Mouse (Mus musculus): Measurements from ENCODE around the gene Ntm.
A peak's percentile ranks its signal among the peaks of the same experiment; 100 is the strongest.

Gene Ntm

DNA sequence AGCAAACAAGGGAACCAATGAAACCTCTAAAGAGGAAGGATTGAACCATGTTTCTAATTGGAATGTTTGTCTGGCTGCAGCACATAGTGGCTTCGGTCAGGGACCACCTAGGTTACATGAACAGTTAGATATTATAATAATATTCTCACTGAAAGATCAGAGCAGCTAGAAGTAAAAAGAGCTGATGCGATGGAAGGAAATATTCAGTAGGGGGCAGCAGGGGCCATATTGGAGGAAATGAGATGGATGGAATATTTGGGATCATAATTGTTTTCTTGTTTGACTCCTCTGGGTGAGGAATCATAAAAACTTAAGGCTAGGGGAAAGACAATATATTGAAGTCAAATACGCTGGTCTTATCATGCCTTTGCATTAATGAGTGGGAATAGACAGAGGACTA lies 726.2 kb downstream of the Ntm start:
- no peak for DNase-seq (ENCODE audit: low spot score)

DNA sequence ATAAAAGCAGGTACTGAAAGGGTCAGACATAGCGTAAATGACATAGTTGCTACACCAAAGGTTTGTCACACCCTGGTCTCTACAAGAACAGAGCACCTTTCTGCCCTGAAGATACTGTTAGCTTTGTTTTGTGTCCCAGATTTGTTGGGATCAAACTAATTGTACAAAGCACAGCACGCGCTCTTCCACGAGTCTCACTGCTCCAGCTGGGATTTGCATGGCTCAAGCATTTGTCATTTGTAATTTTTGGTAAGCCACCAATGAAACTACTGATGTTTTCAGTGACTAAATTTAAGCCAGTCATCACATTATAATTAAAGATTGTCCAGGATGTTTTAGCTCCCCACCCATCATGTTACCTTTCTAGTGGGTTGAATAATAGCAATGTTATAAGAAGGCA lies 735.2 kb downstream of the Ntm start:
- DNase-seq (ENCODE audit: low spot score): no peak

DNA sequence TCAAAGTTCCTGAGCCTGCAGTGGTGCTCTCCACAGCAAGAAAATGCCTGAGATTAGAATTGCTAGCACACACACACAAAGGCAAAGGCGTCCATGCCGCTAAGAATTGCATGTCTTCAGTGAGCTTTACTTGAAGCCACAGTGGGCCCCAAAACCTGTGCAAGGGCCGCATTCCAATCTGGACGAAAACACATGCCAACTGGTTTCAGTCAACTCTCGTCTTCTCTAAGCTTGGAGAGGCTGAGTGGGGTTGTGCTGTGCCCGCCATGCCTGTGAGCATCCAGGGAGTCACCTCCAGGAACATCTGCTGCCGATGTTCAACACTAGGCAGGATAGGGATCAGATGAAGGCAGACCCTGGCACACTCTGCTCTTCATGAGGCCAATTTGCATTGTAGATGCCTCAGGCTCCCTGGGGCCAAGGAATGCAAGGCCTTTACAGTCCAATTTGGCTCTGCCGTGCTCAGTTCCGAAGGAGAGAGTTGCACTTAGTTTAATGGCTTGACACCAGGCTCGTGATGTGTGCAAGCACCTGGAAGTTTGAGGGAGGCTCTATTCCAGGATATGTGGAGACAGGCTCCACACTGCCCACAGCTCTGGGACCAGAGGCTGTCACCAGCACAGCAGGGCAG lies 739.9 kb downstream of the Ntm start:
- no peak for DNase-seq (ENCODE audit: low spot score)

DNA sequence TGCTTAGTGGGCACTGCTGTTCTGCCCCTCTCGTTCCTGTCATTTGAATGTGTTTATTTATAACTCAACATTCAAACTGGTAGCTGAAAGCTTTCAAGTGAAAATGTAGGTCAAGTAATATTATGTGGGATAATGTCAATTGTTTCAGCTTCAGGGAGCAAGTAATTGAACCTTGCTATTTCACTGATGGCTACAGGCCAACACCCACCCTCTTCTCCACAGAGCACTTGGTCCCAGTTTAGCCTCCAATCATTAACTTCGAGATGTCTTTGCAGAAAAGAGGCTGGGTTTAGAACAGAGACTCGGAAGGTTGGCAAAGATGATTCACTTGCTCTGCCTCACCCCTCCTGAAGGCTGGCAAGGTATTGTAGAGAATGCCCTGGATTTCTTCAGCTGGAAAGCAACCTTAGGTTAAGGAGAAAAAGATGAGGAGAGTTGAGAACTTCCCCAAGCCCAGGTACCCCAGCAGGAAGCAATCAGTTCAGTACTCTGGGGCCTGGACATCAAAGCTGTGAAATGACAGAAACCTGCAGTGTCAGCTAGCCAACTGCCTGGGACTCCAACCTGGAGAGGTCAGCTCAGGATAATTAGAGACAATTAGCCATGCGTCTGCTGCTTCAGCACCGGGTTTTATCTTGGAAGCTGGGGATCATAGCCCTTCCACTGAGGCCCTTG lies 741.9 kb downstream of the Ntm start:
- DNase-seq (ENCODE audit: low spot score): no peak

DNA sequence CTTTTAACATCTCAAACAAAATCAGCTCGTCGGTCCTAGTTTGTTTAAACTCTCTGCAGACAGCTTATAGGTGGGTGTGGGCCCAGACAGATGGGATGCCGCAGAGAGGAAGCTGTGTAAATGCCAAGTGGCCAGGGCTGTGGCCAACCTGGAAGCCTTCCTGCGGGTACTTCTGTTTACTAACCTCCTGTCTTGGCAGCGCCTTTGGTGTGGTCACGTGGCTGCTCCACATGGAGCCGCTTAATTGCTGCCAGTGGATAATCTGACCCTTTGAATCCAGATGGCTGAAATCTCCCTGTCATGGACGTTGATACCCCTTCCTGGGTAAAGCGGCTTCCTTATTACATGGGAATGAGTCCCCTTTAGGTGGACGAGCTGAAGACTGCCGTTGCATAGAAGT lies 742.4 kb downstream of the Ntm start:
- DNase-seq (ENCODE audit: low spot score): no peak

DNA sequence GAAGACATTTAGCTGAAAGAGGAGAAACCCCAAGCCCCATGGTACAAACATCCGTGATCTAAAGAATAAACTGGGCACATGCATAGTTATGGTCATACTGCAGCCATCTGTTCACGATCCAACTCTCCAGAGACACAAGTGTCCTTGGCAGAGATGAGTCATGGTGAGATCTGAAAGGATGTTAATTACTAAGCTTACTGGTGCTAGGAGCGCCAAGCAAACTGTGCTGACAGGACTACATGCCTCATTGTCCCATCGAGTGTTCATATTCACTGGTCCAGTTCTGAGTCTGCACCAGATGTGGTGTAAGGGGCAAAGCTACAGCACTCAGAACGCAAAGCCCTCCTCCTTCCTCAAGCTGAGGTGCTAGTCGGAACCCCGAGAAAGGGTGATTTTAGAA lies 745.0 kb downstream of the Ntm start:
- DNase-seq (ENCODE audit: low spot score): no peak

DNA sequence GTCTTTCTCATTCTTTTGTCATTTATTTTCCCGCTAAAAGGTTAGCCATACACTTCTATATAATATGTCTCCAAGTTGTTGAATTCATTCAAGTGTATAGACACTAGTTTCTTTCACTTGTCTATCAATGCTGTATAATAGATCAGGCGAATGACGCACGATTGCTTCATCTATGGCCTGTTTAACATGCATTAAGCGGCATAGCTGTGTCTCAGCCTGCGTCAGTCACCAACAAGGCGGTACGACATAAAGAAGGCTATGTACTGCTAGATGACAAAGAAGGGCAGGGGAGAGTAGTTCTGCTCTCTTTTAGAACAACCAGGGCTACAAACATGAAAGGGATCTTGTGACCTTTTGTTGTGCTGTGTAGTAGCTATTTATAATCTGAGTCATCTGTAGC lies 746.4 kb downstream of the Ntm start:
- no peak for DNase-seq (ENCODE audit: low spot score)

DNA sequence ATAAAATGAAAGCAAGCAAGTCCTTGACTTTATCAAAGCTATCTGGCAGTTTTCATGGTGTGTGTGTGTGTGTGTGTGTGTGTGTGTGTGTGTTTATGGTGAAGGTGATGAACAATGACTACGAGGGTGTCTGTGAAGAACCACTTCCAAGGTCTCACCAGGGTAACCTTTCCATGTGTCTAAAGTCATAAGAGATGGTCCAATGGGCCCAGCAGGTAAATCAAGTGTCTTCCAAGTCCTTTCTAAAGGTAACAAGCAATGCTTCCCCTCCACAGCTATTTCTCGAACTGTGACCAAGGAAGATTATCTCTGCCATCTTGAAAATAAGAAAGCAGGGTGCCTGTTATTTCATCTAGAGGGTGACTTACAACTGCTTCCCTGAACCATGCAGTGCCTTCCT lies 747.1 kb downstream of the Ntm start:
- DNase-seq (ENCODE audit: low spot score): no peak

DNA sequence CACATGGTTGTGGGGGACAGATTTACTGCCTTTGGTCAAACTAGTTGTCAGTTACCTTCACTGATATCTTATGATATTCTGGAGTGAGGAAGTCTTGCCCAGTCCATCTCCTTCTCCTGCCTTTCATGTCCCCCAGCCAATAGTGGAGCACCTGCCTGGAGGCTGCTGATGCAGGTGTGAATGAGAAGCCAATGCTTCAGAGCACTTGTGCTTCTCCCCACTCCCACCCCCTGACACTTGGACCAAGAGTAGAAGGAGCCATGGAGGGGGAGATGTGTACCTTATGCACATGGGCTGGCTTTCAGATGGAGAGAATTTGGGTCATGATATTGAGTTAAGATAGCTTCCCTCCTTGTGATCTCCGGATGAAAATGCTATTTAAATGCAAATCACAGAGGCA lies 747.7 kb downstream of the Ntm start:
- no peak for DNase-seq (ENCODE audit: low spot score)

DNA sequence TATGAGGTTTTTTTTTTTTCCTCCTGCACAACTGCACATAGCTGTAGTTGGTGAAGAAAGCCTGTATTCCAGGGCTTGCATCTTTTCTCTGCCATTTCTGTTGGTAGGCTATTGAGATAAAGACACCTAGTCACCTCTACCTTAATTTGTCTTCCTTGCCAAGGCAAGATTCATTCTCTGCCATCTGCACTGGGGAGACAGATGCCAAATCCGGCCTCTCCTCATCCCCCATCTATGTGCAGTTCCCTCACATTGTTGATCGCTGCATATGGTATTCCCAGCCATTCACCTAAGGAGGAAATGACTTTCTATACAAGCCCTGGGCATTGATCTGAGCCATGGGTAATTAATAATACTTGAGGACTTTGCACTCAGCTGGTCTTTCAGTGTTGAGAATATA lies 753.7 kb downstream of the Ntm start:
- DNase-seq (ENCODE audit: low spot score): no peak

DNA sequence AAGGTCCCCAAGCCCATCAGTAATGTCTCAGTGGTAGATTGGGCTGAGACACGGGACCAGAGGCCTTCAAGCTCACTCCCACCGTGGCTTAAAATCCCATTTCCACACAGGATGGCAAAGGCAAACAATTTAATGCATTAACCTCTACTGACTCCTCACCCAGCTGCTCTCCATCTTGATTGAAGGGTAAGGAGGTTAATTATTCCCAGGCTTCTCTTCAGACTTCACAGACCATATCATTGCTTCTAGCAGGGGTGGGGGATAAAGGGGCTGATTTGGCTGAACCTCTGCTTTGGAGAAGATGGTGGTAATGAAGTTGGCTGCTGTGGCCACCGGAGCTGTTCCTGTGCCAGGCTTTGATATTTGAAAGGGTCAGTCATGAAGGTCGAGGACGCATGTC lies 754.8 kb downstream of the Ntm start:
- no peak for DNase-seq (ENCODE audit: low spot score)

DNA sequence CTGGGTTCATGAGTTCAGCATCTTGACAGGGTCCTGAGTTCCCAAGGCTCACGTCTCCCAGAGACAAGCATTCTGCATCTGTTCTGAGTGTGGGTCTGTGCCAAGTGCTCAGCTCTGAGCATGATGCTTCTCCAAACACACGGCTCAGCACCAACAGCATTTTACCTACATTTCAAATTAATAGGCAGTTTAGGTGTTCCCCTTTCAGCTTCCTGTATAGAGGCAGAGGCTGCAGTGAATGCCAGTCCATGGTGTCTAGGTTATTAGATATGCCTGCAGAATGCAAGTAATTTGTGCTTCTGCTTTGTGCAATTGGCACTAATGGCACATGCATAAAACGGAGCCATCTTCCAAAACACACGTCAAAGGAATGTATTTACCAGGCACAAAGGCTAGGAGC lies 757.3 kb downstream of the Ntm start:
- DNase-seq (ENCODE audit: low spot score): no peak

DNA sequence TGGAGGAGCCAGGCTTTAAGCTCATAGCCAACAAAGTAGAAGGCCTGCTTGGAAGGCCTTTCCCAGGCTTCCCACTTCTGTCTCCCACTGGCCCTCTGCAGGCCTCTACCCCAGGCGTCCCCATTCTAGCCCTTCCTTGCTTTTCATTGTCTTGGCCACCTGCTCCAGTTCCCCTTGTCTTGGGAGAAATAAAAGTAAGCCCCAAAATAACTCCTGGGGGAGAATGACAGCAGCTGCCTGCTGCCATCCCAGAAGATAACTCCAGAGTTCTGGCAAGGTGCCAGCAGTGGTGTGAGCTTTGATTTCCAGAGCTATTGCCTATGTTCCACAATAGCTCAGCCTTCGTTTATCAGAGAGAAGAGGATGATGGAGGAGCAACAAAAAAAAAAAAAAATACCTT lies 760.7 kb downstream of the Ntm start:
- DNase-seq (ENCODE audit: low spot score): no peak

DNA sequence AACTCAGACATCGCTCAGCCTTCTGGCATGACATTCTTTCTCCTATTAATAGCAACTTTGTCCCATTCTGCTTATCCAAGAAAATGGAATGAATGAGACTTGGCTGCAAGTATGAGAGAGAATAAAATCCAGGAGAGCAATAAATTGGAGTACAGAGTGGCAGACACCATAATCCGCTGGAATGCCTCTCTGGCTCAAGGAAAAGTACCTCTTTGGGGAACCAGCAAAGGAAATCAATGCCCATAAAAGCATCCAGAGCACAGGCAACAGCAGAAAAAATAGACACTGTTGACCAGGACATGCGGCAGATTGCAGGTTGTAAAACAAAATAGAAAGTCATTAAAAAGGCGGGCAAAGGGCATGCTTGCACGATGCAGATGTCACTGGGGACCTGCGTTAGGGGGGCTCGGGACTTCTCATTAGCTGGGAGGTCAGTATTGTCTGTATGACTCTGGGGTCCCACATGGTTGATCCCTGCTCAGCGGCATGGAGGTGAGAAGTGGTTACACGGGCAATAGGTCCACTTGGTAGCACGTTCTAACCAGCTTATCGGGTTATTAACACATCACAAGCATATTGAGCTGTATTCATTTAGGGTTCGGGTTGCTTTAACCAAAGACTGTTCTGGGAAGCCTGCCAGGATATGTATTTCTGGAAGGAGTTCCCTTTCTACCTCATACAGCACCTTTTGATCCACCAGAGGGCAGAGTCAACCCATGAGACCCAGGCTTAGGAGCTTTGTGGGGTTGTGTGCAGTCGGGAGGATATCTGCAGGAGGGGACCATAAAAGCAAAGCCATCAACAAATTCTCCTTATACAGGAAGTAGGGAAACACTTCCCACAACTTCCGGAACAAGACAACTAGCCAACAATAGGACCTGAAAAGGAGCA lies 761.5 kb downstream of the Ntm start:
- peak; percentile 3 for DNase-seq (ENCODE audit: low spot score)

DNA sequence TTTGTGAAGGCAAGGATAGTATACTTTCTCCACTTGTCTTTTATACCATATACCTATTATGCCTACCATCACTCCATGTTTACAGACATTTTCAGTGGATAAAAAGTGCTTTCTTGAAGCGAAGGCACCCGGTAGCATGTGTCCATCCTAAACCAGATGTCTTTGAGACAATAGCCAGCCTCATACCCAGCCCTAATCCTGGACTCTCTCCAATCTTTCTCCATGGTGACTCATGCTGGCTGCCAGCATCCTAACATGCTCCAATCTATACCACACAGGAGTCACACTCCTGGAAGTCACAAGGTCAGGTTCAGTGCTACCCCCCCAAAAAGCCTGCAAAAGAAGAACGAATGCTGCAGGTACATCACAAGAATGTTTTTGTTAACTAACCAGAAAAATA lies 765.9 kb downstream of the Ntm start:
- DNase-seq (ENCODE audit: low spot score): no peak

DNA sequence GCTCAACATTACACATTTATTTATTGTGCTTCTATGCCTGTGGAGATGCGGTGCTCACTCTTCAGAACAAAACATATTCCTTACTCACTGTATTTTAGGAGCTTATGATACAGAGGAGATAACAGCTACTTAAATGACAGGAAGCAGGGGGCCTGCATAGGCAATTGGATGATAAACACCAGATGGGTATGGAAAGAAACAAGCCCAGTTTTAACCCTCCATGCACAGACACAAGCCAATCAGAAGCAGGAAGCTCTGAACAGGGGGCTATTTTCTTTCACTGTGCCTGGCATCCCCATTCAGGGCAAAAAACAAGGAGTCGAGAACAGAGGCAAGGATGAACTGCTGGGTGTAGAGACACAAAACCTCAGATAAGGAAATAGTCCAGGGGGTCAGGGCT lies 768.7 kb downstream of the Ntm start:
- no peak for DNase-seq (ENCODE audit: low spot score)

DNA sequence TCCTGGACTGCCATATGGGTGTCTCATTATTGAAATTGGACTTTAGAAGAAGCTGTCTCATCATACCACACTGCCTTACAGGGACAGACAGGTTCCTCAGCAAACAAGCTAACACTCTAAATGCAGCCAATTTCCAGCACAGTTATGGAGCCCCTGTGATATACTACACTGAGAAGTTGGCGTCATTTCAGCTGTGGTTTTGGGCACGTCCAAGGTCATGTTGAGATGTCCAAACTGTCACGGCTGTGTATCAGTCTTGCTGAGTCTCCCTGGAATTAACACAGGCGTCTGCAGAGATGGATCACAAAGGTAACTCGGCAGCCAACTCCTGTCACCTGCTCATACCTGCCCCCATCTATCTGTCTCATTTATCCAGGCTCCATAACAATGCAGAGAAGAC lies 779.9 kb downstream of the Ntm start:
- DNase-seq (ENCODE audit: low spot score): no peak

DNA sequence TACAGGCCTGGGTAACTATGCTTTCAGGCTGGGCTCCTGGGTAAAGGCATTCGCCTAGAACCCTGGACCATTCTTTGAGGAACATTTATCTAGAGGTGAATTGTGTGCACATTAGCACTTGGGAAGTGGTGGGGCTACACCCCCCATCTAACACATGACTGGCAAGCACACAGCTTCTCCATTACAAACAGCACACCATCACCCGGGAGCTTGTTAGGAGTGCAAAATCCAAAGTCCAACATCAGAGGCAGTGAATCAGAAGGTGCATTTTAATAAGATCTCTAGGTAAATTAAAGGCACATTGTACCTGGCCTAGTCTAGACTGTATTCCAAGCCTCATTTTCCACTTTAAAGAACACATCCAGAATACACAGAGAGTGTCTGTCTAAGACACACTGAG lies 781.3 kb downstream of the Ntm start:
- DNase-seq (ENCODE audit: low spot score): no peak

DNA sequence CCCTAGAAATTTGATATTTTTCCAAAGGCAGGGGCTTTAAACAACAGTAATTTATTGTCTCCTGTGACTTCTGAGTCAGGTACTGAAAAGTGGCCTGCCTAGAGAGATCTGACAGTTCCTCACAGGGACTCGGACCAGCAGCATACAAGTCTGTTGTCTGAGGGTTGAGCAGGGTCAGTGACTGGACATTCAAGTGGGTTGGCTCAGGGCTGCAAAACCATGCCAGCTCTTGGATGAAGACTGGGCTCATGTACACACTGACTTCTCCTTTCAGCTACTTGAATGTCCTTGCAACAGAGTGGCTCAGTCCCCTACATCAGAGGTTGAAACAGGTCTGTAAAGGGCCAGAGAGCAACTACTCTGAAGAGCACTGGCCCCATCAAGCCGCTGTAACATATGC lies 797.2 kb downstream of the Ntm start:
- DNase-seq (ENCODE audit: low spot score): no peak

DNA sequence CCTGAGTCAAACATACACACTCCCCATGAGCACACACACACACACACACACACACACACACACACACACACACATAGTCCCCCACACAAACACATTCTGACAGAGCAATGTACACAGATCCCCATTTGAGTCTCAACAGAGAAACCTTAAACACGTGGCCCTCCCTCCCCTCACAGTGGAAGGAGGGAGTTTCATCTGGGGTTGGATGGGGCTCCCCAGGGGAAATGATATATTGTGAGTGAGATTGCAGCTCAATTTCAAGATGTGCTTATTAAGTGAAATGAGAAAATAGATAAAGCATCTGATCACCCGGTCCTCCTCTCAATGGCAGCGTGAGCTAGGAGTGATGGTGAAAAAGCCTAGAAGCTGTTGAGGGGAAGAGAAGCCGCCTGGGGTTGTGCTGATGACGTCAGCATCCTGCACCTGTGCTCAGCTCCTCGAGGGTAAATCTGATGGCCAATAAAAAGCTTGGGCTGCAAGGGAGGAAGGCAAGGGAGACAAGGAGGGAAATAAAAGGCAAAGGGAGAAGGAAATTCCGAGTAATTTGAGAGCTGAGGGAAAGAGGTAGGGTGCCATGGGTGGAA lies 801.8 kb downstream of the Ntm start:
- no peak for DNase-seq (ENCODE audit: low spot score)

DNA sequence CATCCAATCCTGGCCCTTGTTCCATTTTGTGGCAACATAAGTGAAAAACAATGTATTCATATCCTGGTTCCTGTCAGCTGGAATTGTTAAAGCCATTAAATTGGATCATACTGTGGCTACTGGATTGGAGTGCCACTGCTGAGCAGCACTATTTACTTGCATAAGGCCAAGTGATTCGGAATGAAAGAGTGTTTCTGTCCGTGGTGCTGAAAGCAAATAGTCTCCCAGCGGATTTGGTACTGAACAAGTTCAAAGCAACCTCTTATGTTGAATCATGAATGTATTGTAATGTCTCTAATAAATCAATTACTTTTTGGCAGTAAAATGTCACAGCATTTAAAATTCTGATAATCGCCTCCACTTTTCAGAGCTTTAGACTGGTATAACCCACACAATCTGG lies 817.0 kb downstream of the Ntm start:
- DNase-seq (ENCODE audit: low spot score): no peak

DNA sequence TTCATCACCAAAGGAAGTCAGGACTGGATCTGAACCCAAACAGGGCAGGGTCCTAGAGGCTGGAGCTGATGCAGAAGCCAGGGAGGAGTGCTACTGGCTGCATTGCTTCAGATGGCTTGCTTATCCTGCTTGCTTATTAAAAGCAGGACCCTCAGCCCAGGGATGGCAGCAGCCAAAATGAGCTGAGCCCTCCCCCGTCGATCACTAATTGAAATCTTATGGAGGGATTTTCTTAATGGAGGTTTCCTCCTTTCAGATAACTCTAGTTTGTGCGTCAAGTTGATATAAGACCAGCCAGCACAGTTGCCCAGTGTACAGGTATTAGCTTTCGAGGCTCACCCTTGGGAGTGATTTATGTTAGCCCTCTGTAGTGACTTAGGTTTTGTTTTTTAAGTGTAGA lies 826.9 kb downstream of the Ntm start:
- no peak for DNase-seq (ENCODE audit: low spot score)

DNA sequence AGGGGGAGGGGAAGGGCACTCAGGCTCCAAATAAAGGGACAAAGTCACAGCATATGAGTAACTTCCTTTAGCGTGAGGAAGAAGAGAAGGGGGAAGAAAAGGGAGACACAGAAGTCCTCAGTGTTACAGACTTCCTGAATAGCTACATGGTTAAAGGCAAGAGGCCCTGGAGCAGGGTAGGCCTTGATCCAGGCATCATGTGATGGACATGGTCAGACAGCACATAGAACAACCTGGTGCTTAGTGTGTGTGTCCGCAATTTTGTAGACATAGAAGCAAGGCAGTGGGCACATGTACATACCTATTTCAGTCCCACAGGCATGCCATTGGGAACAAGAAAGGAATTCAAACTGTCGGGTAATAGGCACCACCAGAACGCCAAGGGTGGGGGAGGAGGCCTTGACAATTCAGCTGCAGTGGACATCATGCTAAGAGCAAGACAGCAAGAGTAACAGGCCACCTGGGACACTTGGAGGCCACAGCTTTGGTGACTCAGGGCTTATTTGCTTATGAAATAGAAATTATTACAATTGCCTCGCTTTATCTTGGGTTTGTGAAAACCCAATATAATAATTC lies 832.1 kb downstream of the Ntm start:
- DNase-seq (ENCODE audit: low spot score): no peak

Data from ovary, postnatal 10 days (tissue).